Mouse (Mus musculus) cerebellum, postnatal 25 days (tissue): ENCODE results near the gene Sycp3.
"Not testable (repeated sequence)": the region's sequence is repeated elsewhere in the genome, so short reads cannot be mapped to it uniquely, and the experiment has no call there.

ENCODE experiments used
- DNase-seq, 2 experiments: peaks; one replicate each; pipeline ENCODE4 v3.0.0; 2021; ENCODE audit warnings: mixed read lengths in 2 of 2

Gene Sycp3

DNA sequence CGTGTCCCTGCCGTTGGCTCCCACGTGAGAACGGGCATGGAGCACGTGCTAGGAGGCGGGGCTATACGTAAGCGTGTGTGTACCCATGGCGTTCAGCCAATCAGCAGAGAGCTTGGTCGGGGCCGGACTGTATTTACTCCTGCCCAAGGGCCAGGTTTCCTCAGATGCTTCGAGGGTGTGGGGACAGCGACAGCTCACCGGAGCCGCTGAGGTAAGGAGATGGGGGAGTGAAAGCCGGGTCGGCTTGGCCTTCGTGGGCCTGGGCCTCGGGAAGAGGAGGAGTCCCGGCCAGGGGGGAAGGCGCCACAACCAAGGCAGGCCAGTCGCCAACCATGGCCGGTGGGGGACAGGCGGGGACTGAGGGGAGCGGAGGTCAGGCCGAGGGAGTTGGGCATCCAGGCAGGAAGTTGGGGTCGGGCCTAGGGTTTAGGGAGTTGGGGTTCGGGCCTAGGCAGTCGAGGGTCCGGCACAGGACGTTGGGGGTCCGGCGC, at the start of gene Sycp3:
Gene Sycp3, plus strand, starts transcription at position 68 of the 491 bp plus-strand sequence.
- DNase-seq: no peak

DNA sequence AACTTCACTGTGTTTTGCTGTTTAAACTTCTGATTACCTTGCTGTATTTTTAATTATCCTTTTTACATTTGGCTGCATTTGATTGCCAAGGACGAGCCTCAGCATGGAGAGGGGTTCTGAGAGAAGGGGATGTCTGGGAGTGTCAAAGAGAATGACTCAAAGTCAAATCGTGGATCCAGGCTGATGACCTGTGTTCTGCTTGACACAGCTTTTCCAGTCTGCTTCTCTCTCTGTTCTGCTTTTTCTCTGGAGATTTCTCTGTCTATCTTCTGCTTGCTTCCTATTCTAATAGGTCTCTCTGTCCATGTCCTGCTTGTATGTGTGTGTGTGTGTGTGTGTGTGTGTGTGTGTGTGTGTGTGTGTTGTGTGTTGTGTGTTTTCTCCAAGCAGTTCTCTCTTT, 49.6 kb upstream of the Sycp3 start:
- no peak for DNase-seq

DNA sequence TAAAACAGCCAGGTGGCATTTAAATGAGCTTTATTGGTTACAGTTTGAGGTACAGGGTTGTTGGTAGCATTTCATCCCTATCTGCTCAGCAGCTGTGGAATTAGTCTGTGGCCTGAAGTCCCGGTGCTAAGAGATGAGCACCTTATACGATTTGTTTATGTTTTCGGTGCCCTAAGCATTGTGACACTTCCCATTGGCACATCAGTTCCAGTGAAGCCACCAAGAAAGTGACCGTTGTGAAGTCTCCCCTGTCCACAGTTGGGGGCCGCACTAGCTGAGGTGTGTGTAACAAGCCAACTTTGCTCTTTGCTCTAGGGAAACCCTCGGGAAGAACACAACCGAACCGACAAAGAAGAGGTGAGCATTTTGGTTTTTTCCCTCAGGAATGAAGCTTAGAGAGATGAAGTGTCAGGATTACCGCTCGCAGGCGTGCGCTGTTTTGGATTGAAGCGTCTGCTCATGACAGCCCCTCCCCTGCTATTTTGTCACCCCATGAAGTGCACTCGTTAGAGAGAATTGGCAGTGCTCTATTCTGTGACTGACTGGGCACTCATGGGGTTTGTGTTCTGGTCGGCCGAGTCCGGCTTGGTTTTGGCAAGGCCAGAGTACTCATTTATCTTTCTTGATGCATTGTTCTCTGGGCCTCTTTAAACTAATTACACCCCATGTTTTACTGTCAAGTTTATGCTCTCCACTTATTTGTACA, 46.9 kb upstream of the Sycp3 start:
- DNase-seq: no peak

DNA sequence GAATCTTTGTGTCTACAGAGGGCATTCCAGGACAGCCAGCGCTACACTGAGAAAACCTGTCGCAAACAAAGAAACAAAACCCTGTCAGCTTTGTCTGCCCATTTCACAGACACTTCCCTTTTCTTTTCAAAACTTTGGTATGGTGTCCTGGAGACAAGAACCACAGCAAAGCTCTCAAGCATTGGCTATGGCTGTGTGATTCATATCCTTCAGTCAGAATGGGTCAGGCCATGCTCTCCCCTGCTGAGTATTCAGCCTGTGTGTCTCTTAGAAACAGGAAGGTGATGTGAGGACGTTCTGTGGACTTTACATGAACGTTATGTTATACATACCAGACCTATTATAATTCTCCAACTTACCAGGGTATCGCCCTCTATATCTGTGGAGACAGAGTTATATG, 41.7 kb upstream of the Sycp3 start:
- DNase-seq: no peak

DNA sequence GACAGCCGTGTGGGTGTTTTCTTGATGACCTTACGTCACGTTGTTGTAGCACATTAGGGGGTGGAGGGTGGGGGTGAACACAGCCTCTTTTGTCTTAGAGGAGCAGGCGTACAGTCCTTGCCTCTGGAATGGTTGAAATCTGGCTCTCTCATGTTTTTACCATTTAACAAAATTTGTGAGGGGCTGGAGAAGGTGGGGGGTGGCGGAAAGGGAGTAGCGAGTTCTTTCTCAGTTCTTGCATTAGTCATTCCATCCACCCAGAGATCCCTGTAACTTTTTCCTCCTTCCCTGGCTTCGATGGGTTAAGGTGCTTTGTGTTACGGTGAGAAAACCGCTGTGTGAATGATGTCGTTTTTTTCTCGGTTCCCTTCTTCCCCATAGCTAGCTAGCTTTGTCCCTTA, 39.2 kb upstream of the Sycp3 start:
- DNase-seq: no peak

DNA sequence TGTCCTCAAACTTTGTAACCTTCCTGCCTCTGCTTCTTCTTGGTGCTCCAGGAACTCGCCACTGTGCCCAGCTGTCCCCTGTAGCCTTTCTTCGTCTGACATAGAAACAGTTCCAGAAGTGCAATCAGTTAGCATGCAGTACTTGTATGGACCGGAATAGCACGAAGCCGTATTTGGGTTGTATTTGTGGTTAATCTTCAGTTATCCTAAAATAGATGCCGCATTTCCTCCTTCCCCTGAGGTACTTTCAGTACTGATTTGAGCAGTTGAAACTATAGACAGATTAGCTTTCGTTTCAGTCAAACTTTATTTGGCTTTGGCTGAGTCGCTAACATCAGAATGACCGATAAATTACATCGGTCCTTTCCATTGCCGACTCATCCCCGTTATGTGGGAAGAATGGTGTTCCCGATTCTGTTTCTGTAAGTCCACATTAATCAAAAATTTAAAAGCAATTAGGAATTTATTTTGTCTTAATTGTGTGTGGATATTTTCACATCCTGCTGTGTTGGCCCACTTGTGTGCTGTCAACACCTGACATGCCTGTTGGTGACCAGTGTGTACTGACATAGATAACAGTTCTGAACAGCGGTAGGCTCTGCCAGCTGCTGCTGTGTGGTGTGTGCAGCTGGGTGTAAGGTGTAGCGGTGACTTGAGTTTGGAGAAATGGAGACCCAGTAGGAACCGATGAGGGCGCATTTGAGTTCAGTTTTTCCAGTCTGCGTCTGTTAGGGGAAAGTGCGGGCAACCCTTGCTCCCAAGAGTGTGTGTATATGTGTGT, 38.5 kb upstream of the Sycp3 start:
- no peak for DNase-seq

DNA sequence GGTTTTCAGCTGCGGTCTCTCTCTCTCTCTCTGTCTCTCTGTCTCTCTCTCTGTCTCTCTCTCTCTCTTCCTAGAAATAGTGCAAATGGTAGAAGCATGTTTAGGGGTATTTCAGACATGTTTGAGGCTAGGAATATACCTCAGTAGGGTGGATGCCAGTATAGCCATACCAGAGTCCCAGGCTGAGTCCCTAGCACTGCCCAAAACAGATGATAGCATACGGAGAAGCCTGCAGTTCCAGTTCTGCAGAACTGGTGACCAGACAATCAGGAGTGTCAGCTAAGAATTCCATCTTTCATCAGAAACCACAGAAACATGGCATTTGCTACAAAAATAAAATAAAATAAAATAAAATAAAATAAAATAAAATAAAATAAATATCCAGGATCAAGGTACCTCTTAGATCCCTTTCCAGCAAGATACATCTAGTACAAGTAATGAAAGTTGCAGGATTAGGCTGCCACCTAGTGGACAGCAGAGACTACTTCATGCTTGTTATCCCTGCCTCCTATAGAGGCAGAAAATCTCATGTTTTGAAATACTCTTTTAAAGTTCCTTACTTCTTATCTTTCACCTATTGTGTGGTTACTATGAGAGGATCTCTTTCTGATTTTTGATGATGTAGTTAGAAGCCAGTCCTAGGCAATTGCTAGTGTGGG, 33.1 kb upstream of the Sycp3 start:
- peak; percentile 39 to 74 for DNase-seq

DNA sequence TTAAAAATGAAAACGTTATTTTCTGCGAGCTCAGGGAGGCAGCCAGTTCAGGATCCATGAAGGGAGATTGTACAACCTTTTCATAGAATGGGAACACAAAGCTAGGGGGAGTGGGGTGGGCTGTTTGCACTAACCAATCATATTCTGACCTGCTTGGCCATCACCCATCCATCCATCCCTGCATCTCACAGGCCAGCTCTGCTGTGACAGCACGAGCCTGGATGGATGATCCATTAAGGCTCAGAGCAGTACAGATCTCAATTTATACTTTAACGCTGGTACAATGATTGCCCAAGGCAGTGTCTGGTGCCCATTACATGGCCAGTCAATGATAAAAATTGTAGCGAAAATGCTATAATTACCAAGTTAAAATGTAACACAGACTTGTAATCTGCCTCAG, 32.5 kb upstream of the Sycp3 start:
- DNase-seq: no peak

DNA sequence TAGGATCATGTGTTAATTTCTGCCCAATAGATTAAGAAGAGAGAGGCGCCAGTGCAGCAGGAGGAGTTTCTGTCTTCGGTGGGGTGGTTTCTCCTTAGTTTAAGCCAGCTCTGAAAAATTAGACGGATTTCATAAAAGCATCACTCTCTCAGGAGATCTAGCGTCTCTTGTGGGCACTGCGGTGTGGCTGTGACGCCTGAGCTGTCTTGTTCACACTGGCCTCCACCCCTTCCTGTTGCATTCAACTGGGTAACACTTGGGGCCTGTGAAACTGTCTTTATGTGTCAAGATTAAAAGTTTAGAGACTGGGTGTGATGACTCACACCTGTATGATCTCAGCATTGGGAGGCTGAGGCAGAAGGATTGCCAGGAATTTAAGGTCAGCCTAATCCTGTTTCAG, 31.4 kb upstream of the Sycp3 start:
- no peak for DNase-seq

DNA sequence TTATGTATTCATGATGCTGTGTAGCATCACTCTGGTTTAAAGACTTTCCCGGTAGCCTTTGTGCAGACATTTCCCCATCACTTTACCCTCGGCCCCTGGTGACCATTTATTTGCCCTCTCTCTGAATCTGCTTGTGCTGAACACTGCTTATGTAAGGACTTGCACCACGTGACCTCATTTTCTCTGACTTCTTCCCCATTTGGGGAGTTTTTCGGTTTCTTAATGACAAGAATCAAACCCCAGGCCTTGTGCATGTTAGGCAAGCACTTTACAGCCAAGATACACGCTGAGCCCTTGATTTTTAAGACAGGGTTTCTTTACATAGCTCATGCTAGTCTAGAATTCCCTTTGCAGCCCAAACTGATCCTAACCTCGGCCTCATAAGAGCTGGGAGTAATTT, 18.1 kb upstream of the Sycp3 start:
- no peak for DNase-seq

DNA sequence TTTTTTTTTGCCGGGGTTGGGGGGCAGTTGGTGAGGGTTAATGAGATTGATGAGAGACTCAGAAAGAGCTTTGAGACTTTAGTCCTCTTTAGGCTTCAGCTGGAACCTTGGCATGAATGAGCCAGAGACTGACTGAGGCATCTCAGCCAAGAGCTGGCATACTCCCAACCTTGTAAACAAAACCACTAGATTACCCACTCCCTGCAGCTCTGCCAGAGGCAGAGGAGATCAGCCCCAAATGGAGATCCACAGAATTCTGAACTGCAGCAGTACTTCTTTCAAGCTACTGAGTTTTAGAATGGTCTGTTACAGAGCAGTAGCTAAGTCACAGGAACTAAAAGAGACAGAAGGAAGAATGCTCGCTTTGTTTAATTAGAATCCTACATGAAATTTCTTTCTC, 8.1 kb upstream of the Sycp3 start:
- peak; percentile 32 to 72 for DNase-seq

DNA sequence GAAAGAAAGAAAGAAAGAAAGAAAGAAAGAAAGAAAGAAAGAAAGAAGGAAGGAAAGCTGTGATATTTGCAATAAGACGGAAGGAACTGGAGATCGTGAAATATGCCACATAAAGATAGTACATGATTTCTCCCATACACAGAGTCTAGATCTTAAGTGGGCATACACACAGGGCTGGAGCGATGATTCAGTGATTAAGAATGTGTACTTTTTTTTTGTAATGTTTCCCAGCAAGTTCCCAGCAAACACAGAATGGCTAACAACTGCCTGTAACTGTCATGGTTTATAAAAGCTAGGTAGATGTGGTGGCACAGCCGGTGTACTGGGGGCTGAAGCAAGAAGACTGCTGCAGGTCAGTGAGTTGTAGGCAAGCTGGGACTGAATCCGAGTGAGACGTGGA, 7.4 kb upstream of the Sycp3 start:
- no peak for DNase-seq

DNA sequence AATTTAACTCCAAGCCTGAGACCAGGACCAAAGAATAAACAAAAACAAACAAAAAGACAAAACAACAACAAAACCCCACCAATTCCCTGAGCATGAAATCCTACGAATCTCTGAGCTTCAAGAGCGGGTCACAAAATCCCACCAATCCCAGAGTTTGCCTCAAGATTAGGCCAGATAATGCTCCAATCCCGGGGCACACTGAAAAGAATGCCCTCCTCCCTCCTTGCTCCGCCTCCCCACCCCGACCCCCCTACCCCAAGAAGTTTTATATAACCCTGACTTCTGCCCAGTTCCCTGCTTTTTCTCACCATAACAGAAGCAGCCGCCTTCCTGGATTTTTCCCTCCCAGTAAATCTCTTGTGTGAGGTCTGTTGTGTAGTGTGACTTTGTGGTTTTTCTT, 1.6 kb upstream of the Sycp3 start:
- no peak for DNase-seq

DNA sequence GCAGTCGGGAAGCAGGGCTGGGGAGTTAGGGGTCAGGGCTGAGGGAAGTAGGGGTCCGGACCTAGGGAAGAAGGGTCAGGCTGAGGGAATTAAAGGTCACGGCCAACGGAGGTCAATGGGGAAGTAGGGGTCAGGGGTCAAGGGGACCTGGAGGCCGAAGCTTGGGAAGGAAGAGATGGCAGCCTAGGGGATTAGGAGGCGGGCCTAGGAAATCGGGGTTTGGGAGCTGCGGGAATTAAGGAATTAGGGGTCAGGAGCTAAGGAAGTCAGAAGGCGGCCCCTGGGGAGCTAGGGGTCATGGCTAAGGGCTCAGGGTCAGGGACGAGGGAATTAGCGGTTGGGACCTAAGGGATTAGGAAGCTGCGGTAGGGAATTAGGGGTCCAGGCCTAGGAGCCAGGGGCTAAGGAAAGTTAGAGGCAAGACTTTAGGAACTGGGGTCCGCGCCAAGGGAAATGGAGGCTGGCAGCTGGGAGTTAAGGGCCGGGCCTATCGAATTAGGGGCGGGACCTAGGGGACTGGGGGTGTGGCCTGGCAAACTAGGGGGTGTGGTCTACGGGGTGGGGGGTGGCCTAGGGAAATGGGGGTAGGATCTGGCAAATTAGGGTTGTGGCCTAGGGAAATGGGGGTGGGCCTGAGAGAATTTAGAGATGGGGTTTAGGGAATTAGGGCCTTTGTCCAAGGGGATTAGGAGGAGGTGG, 902 bp downstream of the Sycp3 start:
- DNase-seq: peak in 1 of 2 experiments; percentile 13

DNA sequence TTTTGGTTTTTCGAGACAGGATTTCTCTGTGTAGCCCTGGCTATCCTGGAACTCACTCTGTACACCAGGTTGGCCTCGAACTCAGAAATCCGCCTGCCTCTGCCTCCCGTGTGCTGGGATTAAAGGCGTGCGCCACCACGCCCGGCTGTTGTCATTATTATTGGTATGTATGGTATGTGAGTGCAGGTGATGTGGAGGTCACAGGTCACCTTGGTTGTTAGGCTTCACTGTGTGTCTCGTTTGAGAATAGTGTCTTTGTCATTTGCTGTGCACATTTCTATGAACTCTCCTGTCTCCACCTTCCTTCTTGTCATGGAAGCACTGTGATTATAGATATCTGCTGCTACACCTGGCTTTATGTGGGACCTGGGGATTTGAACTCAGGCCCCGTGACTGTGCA, 23.5 kb downstream of the Sycp3 start:
- not testable (repeated sequence) for DNase-seq

DNA sequence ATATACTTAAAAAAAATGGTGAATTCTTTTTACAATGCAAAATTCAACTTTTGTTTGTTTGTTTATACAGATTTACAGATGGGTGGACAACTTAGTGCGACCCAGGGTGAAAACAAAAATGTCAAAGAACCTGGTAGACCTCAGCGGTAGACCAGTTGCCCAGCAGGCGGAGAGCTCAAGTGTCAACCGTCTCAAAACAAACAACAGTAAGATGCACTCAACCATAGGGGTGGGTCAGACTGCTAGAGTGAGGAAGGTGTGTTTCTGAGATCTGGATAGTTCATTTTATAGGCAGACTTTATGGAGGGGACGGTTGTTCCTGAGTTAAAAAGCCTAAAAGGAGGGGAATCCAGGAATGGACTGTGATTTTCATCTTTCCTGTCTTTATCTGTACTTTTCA, 29.3 kb downstream of the Sycp3 start:
- DNase-seq: no peak

DNA sequence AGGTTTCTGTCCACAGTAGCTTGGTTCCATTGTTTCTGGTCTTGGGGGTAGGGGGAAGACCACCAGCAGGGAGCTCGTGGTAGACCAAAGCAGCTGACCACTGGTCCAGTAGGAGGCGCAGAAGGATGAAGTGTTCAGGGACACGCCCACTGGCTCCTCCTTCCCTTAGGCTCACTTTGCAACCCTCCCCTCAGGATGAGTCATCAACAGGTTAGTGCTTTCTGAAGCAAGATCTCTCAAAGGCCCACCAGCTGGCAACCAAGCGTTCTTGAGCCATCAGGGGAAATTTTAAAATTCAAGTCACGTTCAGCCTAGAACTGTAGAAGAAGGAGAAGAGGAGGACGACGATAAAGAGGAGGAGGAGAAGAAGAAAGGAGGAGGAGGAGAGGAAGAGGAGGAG, 32.3 kb downstream of the Sycp3 start:
- no peak for DNase-seq

DNA sequence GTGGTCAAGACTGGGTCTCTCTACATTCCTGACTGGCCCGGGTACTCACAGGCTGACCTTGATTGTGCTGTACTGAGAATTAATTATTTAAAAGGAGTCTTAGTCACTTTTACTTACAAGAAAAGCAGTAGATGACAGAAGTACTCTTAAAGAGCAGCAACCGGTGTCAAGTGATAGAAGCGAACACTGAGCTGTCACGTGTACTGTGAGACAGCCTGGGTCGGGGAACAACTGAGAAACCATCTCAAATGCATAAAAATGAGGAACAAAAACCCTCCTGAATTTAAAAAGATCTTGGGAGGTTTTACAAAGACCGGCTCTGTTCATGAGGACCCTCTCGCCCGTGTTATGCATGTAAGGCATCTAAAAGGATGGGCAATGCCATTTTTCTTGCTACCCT, 33.3 kb downstream of the Sycp3 start:
- DNase-seq: no peak

DNA sequence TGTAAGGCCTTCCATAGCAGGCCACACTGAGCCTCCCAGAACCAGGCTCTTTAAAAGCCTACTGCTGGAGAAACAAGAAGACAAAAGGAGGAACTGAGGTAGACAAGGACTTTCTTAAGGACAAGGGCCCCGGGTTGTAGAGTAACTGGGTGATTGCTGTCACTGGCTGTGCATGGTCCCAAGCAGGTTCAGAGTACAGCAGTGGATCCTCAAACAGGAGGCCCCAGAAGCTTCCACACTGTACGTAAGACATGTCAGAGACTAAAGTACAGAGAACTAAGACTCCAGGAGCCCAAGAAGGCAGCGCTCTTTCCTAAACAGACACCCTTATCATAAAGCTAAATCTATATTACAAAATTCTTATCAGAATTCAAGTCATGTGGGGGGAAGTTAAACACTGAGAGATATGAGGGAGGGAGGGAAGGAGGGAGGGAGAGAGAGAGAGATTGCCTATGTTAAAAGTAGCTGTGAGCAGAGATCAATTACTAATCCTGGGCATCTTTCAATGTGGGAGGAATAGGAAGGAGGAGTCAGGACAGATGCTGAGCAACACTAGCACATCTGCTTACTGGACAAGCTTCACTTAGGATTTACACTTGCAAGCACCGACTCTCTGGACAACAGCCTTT, 35.7 kb downstream of the Sycp3 start:
- DNase-seq: no peak

DNA sequence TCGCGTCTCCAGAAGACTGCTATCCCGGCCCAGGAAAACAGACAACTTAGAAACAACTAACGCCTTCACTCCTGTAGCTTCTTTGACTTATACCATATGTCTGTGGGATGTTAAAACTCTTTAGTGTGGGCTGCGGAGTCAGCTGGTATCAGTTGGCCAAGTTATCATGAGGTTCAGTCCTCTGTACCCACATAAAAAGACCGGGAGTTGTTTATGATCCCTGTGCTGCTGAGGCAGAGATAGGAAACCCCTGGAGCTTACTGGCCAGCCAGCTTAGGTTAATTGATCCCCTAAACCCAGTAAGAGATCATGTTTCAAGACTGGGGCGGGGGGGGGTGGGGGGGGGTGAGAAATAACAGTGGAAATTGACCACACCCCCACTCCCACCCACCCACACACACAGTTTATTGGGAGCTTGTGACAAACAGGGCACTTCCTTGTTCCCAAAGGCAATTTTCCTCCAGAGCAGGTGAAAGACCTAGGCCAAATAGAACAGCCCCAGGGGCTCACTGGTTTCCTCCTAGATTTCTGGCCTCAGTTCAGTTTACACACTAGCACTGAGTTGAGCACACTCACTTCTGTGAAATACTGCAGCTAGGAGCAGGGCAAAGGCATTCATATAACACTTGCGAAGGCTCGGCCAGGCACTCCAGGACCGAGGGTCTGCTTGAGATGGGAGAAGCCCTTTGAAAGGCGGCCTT, 37.6 kb downstream of the Sycp3 start:
- no peak for DNase-seq

DNA sequence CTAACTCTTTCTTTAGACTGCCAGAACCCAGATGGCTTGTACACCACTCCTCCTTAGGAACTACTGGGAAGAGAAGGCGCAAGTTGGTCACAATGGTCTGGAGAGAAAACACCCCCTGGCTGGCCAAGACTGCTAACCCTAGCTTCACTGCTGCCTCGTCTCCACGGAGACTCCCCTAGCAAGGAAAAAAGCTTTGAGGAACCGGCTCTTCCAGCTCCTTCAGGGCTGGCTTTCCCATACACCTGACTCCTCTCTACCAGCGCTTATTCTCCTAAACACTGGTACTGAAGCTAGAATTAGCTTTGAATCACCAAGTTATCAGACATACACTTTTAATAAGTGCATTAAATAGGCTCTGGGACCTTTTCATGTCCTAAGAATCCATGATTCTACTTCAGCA, 40.6 kb downstream of the Sycp3 start:
- no peak for DNase-seq

DNA sequence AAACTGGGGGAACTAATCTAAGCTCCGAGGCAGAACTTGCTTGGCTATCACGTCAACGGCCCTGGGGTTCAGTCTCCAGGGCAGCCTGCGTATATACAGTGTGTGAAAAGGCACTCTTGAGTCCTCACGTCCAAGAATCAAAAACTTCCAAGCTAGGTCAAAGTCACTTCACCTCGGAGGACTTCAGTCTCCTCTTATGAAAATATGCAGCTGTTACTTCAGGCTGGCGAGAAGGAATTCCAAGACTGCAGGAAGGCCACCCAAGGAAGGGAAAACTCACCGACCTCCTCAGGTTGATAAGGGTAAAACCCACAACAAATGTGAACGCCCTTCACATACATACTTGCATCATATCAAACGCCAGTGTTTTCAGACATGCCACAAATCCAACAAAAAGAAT, 42.0 kb downstream of the Sycp3 start:
- DNase-seq: no peak
